Mouse (Mus musculus): ENCODE measurements around the gene Rps6kl1.

GRCm38 (mm10) chr12:85106292-85106691, 44.8 kb downstream of the Rps6kl1 start:
- TF ChIP-seq CTCF (IDR thresholded peaks at IDR 0.05 in 2 of 3, conservative IDR thresholded peaks at IDR 0.05 in 1 of 3; ENCODE audit: control insufficient read depth in 1 of 3, insufficient read depth in 1 of 3, low read depth in 2 of 3, low read length in 3 of 3, poor library complexity in 1 of 3, severe bottlenecking in 1 of 3), result no peak
- no peak for TF ChIP-seq TAL1 (IDR thresholded peaks at IDR 0.05; ENCODE audit: low read length)
- no peak for TF ChIP-seq RCOR1 (IDR thresholded peaks at IDR 0.05; ENCODE audit: low read depth, low read length)
- TF ChIP-seq KAT2A (conservative IDR thresholded peaks at IDR 0.05; ENCODE audit: low read depth, low read length), result no peak
- no peak for TF ChIP-seq POLR2A (IDR thresholded peaks at IDR 0.05; ENCODE audit: control insufficient read depth in 1 of 2, insufficient read depth in 1 of 2, low read depth in 1 of 2, low read length in 2 of 2, poor library complexity in 1 of 2)
- no peak for TF ChIP-seq ZC3H11A (IDR thresholded peaks at IDR 0.05; ENCODE audit: low read depth, low read length)
- no peak for TF ChIP-seq UBTF (IDR thresholded peaks at IDR 0.05; ENCODE audit: borderline replicate concordance, insufficient read depth, low read depth, low read length)
- TF ChIP-seq USF1 (IDR thresholded peaks at IDR 0.05; ENCODE audit: low read depth, low read length), result no peak
- TF ChIP-seq ZKSCAN1 (IDR thresholded peaks at IDR 0.05; ENCODE audit: low read depth, low read length), result no peak
- TF ChIP-seq SIN3A (IDR thresholded peaks at IDR 0.05; ENCODE audit: low read length), result no peak
- TF ChIP-seq MEF2A (IDR thresholded peaks at IDR 0.05; ENCODE audit: extremely low read depth, insufficient replicate concordance, low read depth, low read length, poor library complexity, severe bottlenecking), result no peak

Data from MEL (cell line).